Mouse (Mus musculus) neural tube, embryonic 13.5 days (tissue): ENCODE measurements around the gene Hoxc8. TPM values are rescaled to one million over a fixed set of nuclear protein-coding genes. Genes with fewer than 3 reads are reported as not detected.

Experiments used
- ATAC-seq: fragments of 200-750 bp; cut with Nextera tagmentation; 2 replicates; pipeline ENCODE4 v1.8.0; 2017; ENCODE audit warnings: low read depth, mild to moderate bottlenecking, moderate TSS enrichment, moderate library complexity
- H3K27ac ChIP-seq: fragments of 300-500 bp; sonication (generic); replicated peaks from 2 replicates; pipeline ENCODE4 v1.5.1; 2015; ENCODE audit warnings: moderate library complexity, mild to moderate bottlenecking, inconsistent platforms
- H3K27me3 ChIP-seq: fragments of 300-500 bp; sonication (generic); 2 replicates; pipeline ENCODE4 v1.6.1; 2015; ENCODE audit warnings: mild to moderate bottlenecking, inconsistent platforms
- H3K36me3 ChIP-seq: fragments of 300-500 bp; sonication (generic); 2 replicates; pipeline ENCODE4 v1.6.1; 2015; ENCODE audit warnings: mild to moderate bottlenecking, inconsistent platforms
- H3K4me1 ChIP-seq: fragments of 300-500 bp; sonication (generic); replicated peaks from 2 replicates; pipeline ENCODE4 v1.6.1; 2015; ENCODE audit warnings: inconsistent platforms
- H3K4me2 ChIP-seq: fragments of 300-500 bp; sonication (generic); 2 replicates; pipeline ENCODE4 v1.6.1; 2015; ENCODE audit warnings: inconsistent platforms, mild to moderate bottlenecking, moderate library complexity
- H3K4me3 ChIP-seq: fragments of 300-500 bp; sonication (generic); 2 replicates; pipeline ENCODE4 v1.5.1; 2015; ENCODE audit warnings: mild to moderate bottlenecking, inconsistent platforms
- H3K9ac ChIP-seq: fragments of 300-500 bp; sonication (generic); 2 replicates; pipeline ENCODE4 v1.6.1; 2015; ENCODE audit warnings: moderate library complexity, mild to moderate bottlenecking, inconsistent platforms
- H3K9me3 ChIP-seq: fragments of 300-500 bp; sonication (generic); 2 replicates; pipeline ENCODE4 v1.6.1; 2016; ENCODE audit warnings: inconsistent platforms
- WGBS: fragments of 180-500 bp; shearing (Covaris S2); methylation state at CpG from one replicate; pipeline ENCODE4 v1.1.7; 2015; 5-methylcytosine and 5-hydroxymethylcytosine counted together
- polyA plus RNA-seq: library from polyadenylated mRNA; unstranded; fragments of >200 nt; fragmentation: Nextera tagmentation; extraction: Ambion mirVana; gene quantifications from 2 replicates; pipeline ENCODE4 v1.2.1, GENCODE M21; 2015

The Hoxc8 gene
- polyA plus RNA-seq, 1 experiment from 2014 or later: 75.8 TPM

DNA sequence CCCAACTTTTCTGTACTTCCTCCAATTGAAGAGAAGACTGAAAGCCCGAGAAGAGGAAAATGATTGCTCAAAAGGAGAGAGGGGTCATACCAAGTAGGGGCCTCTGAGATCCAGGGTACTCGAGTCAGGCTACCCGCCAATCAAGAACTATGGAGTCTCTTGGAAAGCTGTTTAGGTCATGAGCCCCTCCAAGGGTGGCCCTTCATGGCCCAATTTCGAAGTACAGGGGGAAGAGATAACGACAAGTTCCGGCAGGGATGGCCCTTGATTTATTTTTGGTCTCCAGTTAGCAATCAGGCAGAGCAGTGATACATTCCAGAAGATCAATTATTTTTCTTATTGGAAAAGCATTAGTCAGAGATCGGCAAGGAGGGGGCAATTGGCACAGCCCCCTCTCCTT lies 1.4 kb downstream of the Hoxc8 start:
- Histone ChIP-seq H3K9ac (peak overlapping the region; percentile 100), H3K36me3 (no peaks in the 10 kb centered on the region), H3K9me3 (no peaks in the 10 kb centered on the region), H3K27me3 (0 out of 2 replicates have a peak, but pooled peaks cover 3% of the 10 kb centered on the region), H3K4me2 (peak overlapping the region; percentile 91), H3K4me3 (peak overlapping the region; percentile 60), H3K4me1 (peaks cover 89% of the 10 kb centered on the region), H3K27ac (peak overlapping the region; percentile 99)
- ATAC-seq: no peak
- WGBS: 3% methylated on average over 7 of the region's 7 CpGs

- H3K27me3 ChIP-seq: no peaks in the 10 kb centered on the region
- H3K36me3 ChIP-seq: no peaks in the 10 kb centered on the region
- peak overlapping the region; percentile 91 for H3K4me2 ChIP-seq
Measured at GRCm38 (mm10) chr15:102992206-102992605, 1.8 kb downstream of the Hoxc8 start.

DNA sequence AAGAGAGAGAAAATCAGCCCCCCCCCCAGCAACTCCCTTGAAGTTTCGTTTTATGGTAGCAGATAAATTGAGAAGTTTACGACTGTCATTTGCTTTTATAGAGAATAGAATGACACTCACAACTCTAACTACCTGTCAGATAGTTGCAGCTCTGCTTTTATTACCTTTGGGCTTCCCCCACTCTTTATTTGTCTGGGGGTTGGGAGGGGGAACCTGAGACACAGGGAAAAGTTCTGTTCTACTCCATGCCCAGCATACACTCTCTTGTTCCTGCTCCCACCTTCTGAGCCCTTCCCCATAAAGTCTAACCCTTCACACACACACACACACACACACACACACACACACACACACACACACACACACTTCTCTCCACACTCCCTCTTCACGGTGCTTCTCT lies 2.5 kb downstream of the Hoxc8 start:
- Histone ChIP-seq H3K9ac (peak overlapping the region; percentile 100), H3K4me2 (peak overlapping the region; percentile 91), H3K9me3 (no peaks in the 10 kb centered on the region), H3K27me3 (no peaks in the 10 kb centered on the region), H3K27ac (peak overlapping the region; percentile 99), H3K4me1 (peaks cover 88% of the 10 kb centered on the region), H3K4me3 (peak overlapping the region; percentile 60), H3K36me3 (no peaks in the 10 kb centered on the region)
- no peak for ATAC-seq
- whole genome bisulfite sequencing: 6% methylated on average over 3 of the region's 3 CpGs

More at GRCm38 (mm10) chr15:102992206-102992605, 1.8 kb downstream of the Hoxc8 start:
- H3K9me3 ChIP-seq: no peaks in the 10 kb centered on the region
- 3% methylated on average over 11 of the region's 11 CpGs for WGBS
- peaks cover 88% of the 10 kb centered on the region for H3K4me1 ChIP-seq
- peak overlapping the region; percentile 100 for H3K9ac ChIP-seq
- no peak for ATAC-seq
- peak overlapping the region; percentile 60 for H3K4me3 ChIP-seq
- peak overlapping the region; percentile 99 for H3K27ac ChIP-seq

- no peaks in the 10 kb centered on the region for H3K27me3 ChIP-seq
- H3K4me3 ChIP-seq: peak overlapping the region; percentile 78
- WGBS: 3% methylated on average over 9 of the region's 9 CpGs
Measured at GRCm38 (mm10) chr15:102996548-102996947, 6.1 kb downstream of the Hoxc8 start.

GRCm38 (mm10) chr15:102997431-102997830 lies 7.0 kb downstream of the Hoxc8 start:
- Histone ChIP-seq H3K9ac (peak overlapping the region; percentile 99), H3K27ac (peak overlapping the region; percentile 100), H3K4me2 (peak overlapping the region; percentile 91), H3K4me3 (peak overlapping the region; percentile 78), H3K4me1 (peaks cover 81% of the 10 kb centered on the region), H3K27me3 (no peaks in the 10 kb centered on the region), H3K9me3 (no peaks in the 10 kb centered on the region), H3K36me3 (no peaks in the 10 kb centered on the region)
- WGBS: 3% methylated on average over 3 of the region's 3 CpGs
- ATAC-seq: no peak

More at GRCm38 (mm10) chr15:102996548-102996947, 6.1 kb downstream of the Hoxc8 start:
- Histone ChIP-seq H3K9ac (peak overlapping the region; percentile 99), H3K4me1 (peaks cover 81% of the 10 kb centered on the region), H3K27ac (peak overlapping the region; percentile 100), H3K36me3 (no peaks in the 10 kb centered on the region), H3K4me2 (peak overlapping the region; percentile 91), H3K9me3 (no peaks in the 10 kb centered on the region)
- no peak for ATAC-seq

GRCm38 (mm10) chr15:102997939-102998355 lies 7.5 kb downstream of the Hoxc8 start, which contains the start of gene Hoxc6:
Gene Hoxc6, plus strand, starts transcription at chr15:102998257.
- WGBS: under 1% methylated on average over 19 of the region's 19 CpGs
- peak; percentile 42 for ATAC-seq
- peak within 1 kb of the TSS; percentile 91 for H3K4me2 ChIP-seq
- H3K27me3 ChIP-seq: no peaks in the 10 kb centered on the region
- peaks cover 81% of the 10 kb centered on the region for H3K4me1 ChIP-seq
- H3K4me3 ChIP-seq: peak within 1 kb of the TSS; percentile 78
- H3K36me3 ChIP-seq: no peaks in the 10 kb centered on the region
- H3K27ac ChIP-seq: peak within 1 kb of the TSS; percentile 100
- no peaks in the 10 kb centered on the region for H3K9me3 ChIP-seq
- peak within 1 kb of the TSS; percentile 99 for H3K9ac ChIP-seq

DNA sequence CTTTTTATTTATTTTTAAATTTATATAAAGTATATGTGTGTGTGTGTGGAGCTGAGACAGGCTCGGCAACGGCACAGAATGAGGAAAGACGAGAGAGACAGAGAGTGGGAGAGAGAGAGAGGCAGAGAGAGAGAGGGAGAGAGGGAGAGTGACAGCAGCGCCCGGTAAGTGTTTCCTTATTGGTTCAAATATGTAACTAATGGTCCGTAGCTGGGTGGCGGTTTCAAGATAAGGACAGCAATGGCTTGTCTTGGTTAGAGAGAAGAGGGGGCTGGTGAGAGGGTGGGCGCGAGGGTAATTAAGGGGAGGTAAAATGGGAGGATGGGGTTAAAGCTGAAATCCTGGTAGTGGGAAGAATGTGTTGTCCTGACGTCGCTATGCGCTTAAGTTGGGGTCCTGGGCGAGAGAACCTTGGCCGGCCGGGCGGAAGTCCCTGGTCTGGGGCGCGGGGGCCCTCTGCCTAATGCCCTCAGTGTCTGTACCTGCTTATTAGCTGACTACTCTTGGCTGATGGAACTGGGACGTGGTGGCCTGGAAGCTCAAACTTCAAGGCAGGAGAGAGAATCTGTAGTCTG lies 8.3 kb downstream of the Hoxc8 start:
- peak overlapping the region; percentile 100 for H3K27ac ChIP-seq
- peak overlapping the region; percentile 78 for H3K4me3 ChIP-seq
- ATAC-seq: peak; percentile 49
- H3K9me3 ChIP-seq: no peaks in the 10 kb centered on the region
- under 1% methylated on average over 19 of the region's 19 CpGs for WGBS
- peak overlapping the region; percentile 99 for H3K9ac ChIP-seq
- no peaks in the 10 kb centered on the region for H3K27me3 ChIP-seq
- no peaks in the 10 kb centered on the region for H3K36me3 ChIP-seq
- H3K4me2 ChIP-seq: peak overlapping the region; percentile 91
- peaks cover 83% of the 10 kb centered on the region for H3K4me1 ChIP-seq

DNA sequence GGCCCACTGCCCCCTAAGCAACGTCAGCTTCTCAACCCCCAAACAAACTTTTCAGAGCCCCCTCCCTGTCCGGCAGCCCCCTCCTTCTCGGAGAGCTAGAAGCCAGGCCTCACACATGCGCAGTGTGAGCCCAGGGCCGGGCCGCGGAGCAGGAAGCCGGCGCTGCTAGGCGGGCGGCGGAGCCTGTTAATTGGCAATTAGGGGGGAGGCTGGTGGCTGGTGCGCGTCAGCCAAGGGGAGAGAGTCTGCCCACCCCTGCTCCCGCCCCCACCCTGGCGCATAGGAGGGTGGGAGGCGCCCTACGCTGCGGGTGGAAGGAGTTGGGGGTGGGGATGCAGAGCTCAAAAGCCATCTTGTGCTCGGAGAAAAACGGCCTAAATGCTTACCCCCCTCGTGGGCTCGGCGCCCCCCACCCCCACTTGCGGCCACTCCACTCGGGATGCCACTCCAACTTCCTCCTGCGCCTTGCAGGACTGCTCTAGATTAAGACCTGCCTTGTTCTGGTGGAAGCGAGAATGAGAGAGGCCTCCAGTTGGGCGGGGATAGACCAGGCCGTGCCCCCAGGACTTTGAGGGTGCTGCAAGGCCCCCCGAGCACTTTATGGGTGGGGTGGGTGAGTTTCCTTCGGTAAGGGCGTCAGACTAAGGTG lies 8.9 kb downstream of the Hoxc8 start:
- Histone ChIP-seq H3K27ac (peak overlapping the region; percentile 100), H3K4me1 (peaks cover 89% of the 10 kb centered on the region), H3K36me3 (no peaks in the 10 kb centered on the region), H3K27me3 (no peaks in the 10 kb centered on the region), H3K9ac (peak overlapping the region; percentile 99), H3K4me3 (peak overlapping the region; percentile 78), H3K4me2 (peak overlapping the region; percentile 91), H3K9me3 (no peaks in the 10 kb centered on the region)
- under 1% methylated on average over 33 of the region's 33 CpGs for WGBS
- ATAC-seq: peak; percentile 83

DNA sequence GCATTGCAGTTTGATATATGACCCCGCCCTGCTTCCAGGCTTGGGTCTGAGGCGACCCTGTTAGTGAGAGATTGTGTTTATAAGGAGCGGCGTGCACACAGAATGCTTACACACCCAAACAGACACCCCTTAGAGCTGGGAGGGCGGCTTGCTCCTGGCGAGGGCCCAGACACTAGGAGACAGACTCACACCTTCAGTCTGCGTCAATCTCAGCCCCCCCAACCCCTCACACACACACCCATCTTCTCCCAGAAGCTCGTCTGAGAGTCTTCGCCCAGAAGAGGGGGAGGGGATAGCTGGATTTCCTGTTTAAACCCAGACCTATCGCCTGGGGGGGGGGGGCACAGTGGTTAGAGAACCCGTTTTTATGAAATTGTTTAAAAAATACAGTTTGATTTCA lies 9.5 kb downstream of the Hoxc8 start:
- H3K27me3 ChIP-seq: no peaks in the 10 kb centered on the region
- H3K27ac ChIP-seq: peak overlapping the region; percentile 100
- H3K36me3 ChIP-seq: no peaks in the 10 kb centered on the region
- WGBS: under 1% methylated on average over 11 of the region's 11 CpGs
- peak overlapping the region; percentile 78 for H3K4me3 ChIP-seq
- peak overlapping the region; percentile 91 for H3K4me2 ChIP-seq
- peak overlapping the region; percentile 99 for H3K9ac ChIP-seq
- no peaks in the 10 kb centered on the region for H3K9me3 ChIP-seq
- peaks cover 90% of the 10 kb centered on the region for H3K4me1 ChIP-seq
- ATAC-seq: peak; percentile 34

GRCm38 (mm10) chr15:103000501-103000901 lies 10.1 kb downstream of the Hoxc8 start:
- H3K4me1 ChIP-seq: peaks cover 90% of the 10 kb centered on the region
- H3K9me3 ChIP-seq: no peaks in the 10 kb centered on the region
- H3K4me3 ChIP-seq: peak overlapping the region; percentile 78
- H3K27me3 ChIP-seq: no peaks in the 10 kb centered on the region
- peak; percentile 8; the same call in 1 of the 2 replicates for ATAC-seq
- no peaks in the 10 kb centered on the region for H3K36me3 ChIP-seq
- H3K4me2 ChIP-seq: peak overlapping the region; percentile 91
- 1% methylated on average over 24 of the region's 24 CpGs for WGBS
- H3K9ac ChIP-seq: peak overlapping the region; percentile 99
- peak overlapping the region; percentile 100 for H3K27ac ChIP-seq

DNA sequence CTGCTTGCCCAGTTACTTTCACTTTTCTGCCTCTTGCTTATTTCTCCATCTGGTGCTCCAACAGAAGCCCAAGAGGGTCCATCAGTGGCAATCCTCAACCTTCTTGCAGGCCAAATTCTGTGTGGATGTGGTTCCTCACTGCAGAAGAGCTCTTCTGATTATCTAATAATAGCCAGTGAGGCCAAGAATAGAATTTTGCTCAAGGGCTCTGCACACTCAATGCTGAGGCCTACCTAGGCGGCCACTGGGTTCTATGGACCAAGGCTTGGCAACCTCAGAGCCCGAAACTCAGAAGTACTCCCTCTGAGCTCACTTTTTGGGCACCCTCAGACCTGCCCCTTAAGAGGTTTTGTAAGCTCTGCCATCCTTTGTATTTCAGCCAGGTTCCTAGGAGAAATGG lies 11.0 kb downstream of the Hoxc8 start:
- Histone ChIP-seq H3K4me1 (peaks cover 90% of the 10 kb centered on the region), H3K36me3 (no peaks in the 10 kb centered on the region), H3K4me2 (peak overlapping the region; percentile 91), H3K9ac (peak overlapping the region; percentile 99), H3K4me3 (peak overlapping the region; percentile 78), H3K27me3 (no peaks in the 10 kb centered on the region), H3K27ac (peak overlapping the region; percentile 100), H3K9me3 (no peaks in the 10 kb centered on the region)
- WGBS: 12% methylated on average over 2 of the region's 2 CpGs
- no peak for ATAC-seq

- Histone ChIP-seq H3K36me3 (no peaks in the 10 kb centered on the region), H3K4me3 (peak overlapping the region; percentile 78), H3K4me1 (peaks cover 91% of the 10 kb centered on the region), H3K27ac (peak overlapping the region; percentile 100), H3K9me3 (no peaks in the 10 kb centered on the region), H3K4me2 (peak overlapping the region; percentile 91), H3K9ac (peak overlapping the region; percentile 99), H3K27me3 (no peaks in the 10 kb centered on the region)
- ATAC-seq: no peak
- 6% methylated on average over 4 of the region's 4 CpGs for WGBS
Measured at GRCm38 (mm10) chr15:103002156-103002555, 11.7 kb downstream of the Hoxc8 start.
